Mouse (Mus musculus) midbrain, embryonic 16.5 days (tissue): ENCODE results near the gene Zbtb7a. TPM values are rescaled to one million over a fixed set of nuclear protein-coding genes. Genes with fewer than 3 reads are reported as not detected.

Experiments
- ATAC-seq: fragments of 200-750 bp; cut with Nextera tagmentation; 2 replicates; pipeline ENCODE4 v1.8.0; 2017; ENCODE audit warnings: moderate TSS enrichment
- H3K27ac ChIP-seq: fragments of 300-500 bp; sonication (generic); 2 replicates; pipeline ENCODE4 v1.5.1; 2014; ENCODE audit warnings: mild to moderate bottlenecking, low read length, mixed read lengths
- H3K27me3 ChIP-seq: fragments of 300-500 bp; sonication (generic); 2 replicates; pipeline ENCODE4 v1.6.1; 2014; ENCODE audit warnings: low read depth, low read length, mixed read lengths; ENCODE audit not compliant: control insufficient read depth, insufficient read depth
- H3K36me3 ChIP-seq: fragments of 300-500 bp; sonication (generic); 2 replicates; pipeline ENCODE4 v1.6.1; 2014; ENCODE audit warnings: mild to moderate bottlenecking, low read length, moderate library complexity, mixed read lengths; ENCODE audit not compliant: control insufficient read depth, insufficient read depth
- H3K4me1 ChIP-seq: fragments of 300-500 bp; sonication (generic); 2 replicates; pipeline ENCODE4 v1.6.1; 2014; ENCODE audit warnings: mild to moderate bottlenecking, low read length, mixed read lengths; ENCODE audit not compliant: control insufficient read depth, insufficient read depth
- H3K4me2 ChIP-seq: fragments of 300-500 bp; sonication (generic); 2 replicates; pipeline ENCODE4 v1.6.1; 2014; ENCODE audit warnings: mild to moderate bottlenecking, low read length, mixed read lengths
- H3K4me3 ChIP-seq: fragments of 300-500 bp; sonication (generic); 2 replicates; pipeline ENCODE4 v1.5.1; 2014; ENCODE audit warnings: low read depth, mild to moderate bottlenecking, low read length, moderate library complexity, mixed read lengths
- H3K9ac ChIP-seq: fragments of 300-500 bp; sonication (generic); 2 replicates; pipeline ENCODE4 v1.6.1; 2014; ENCODE audit warnings: low read depth, low read length, mixed read lengths
- H3K9me3 ChIP-seq: fragments of 300-500 bp; sonication (generic); replicated peaks from 2 replicates; pipeline ENCODE4 v1.6.1; 2014; ENCODE audit warnings: mild to moderate bottlenecking, low read length, mixed read lengths; ENCODE audit not compliant: control insufficient read depth, poor library complexity, severe bottlenecking
- WGBS: fragments of 180-500 bp; shearing (Covaris S2); extraction: QIAGEN DNeasy Blood & Tissue Kit; methylation state at CpG from one replicate; pipeline ENCODE4 v1.1.7; 2014; 5-methylcytosine and 5-hydroxymethylcytosine counted together
- polyA plus RNA-seq: library from polyadenylated mRNA; unstranded; fragments of >200 nt; fragmentation: Nextera tagmentation; extraction: Ambion mirVana; gene quantifications from 2 replicates; pipeline ENCODE4 v1.2.1, GENCODE M21; 2015

Gene Zbtb7a
- polyA plus RNA-seq, 1 experiment from 2014 or later, result 12.6 TPM

DNA sequence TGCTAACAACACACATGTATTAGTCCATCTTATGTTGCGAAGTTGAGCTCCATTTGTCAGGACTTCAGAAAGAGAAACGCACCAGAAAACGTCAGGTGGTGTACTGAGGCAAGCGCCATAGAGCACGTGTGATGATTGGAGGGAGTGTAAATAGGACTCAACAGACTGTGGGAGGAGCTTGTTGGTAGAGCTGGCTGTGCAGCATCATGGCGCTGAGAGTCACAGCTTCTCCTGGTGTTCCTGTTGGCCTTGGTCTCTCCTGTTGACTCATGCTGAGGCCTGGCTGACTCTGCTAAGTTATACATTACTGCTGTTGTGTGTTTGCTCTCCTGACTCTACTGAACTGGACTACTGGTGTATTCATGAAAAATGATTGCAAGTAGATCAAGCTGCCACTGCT is 22.1 kb upstream of the Zbtb7a start:
- Histone ChIP-seq H3K4me3 (no peak overlapping the region), H3K4me1 (no peaks in the 10 kb centered on the region), H3K9me3 (no peaks in the 10 kb centered on the region), H3K4me2 (no peak overlapping the region), H3K9ac (no peak overlapping the region), H3K27ac (no peak overlapping the region), H3K36me3 (peaks cover 41% of the 10 kb centered on the region), H3K27me3 (no peaks in the 10 kb centered on the region)
- no peak for ATAC-seq
- 96% methylated on average over 6 of the region's 6 CpGs for WGBS

DNA sequence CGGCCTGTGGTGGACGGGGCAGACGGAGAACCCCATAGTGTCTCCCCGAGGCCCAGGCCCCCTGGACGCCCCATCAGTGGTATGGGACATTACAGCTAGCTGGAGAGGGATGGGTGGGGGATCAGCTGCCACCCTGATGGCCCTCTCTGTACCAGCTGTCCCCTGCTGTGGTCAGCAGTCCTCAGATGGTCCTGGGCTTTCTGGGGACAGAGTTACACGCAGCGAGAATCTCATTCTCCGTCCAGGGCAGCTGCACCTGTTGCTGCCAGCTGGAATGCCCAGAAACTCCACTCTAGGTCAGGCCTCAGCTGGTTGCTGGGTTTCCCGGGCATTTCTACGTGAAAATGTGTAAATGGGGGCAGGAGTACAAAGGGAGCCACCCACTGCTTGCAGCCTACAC is 15.4 kb upstream of the Zbtb7a start:
- H3K27ac ChIP-seq, result no peak overlapping the region
- peaks cover 60% of the 10 kb centered on the region for H3K36me3 ChIP-seq

DNA sequence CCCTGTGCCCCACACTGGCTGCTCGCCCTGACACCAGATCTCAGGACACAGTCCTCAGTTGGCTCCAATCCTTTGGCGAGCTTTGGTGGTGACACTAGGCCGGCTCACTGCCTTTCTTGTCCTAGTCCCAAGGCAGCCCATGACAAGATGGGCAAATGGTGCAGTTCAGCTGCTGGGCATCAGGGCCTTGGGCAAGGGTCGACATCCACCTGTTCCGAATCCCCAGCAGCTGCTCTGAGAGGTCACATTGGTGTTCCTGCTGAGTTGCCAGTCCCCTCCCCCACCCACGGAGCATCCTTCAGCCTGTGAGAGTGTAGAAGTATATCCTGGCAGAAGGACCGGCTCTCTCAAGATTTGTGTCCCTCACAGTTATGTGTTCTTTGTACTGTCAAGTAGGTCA is 14.4 kb upstream of the Zbtb7a start:
- Histone ChIP-seq H3K4me2 (no peak overlapping the region), H3K9ac (no peak overlapping the region), H3K4me3 (no peak overlapping the region), H3K36me3 (peaks cover 60% of the 10 kb centered on the region), H3K9me3 (no peaks in the 10 kb centered on the region), H3K27me3 (no peaks in the 10 kb centered on the region), H3K4me1 (no peaks in the 10 kb centered on the region), H3K27ac (no peak overlapping the region)
- 90% methylated on average over 7 of the region's 7 CpGs for WGBS
- ATAC-seq, result no peak

More for the DNA sequence above, 15.4 kb upstream of the Zbtb7a start:
- Histone ChIP-seq H3K9me3 (no peaks in the 10 kb centered on the region), H3K4me2 (no peak overlapping the region), H3K9ac (no peak overlapping the region), H3K27me3 (no peaks in the 10 kb centered on the region), H3K4me1 (no peaks in the 10 kb centered on the region), H3K4me3 (no peak overlapping the region)
- ATAC-seq, result no peak
- 94% methylated on average over 10 of the region's 10 CpGs for WGBS

DNA sequence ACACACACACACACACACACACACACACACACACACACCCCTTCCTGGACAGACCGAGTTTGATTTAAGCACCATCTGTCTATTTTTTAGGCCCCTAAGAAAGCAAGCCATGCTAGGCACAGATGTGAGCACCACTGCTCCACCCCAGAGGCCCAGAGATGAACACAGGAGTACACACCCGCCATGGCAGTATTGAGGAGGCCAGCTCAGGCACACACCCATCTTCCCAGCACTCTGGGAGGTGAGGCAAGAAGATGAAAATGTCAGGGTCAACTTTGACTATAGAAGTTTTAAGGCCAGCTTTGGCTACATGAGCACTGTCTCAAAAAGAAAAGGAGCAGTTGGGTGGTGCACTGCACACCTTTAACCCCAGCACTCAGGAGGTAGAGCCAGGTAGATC is 12.1 kb upstream of the Zbtb7a start:
- Histone ChIP-seq H3K9ac (no peak overlapping the region), H3K4me3 (no peak overlapping the region), H3K27ac (no peak overlapping the region), H3K4me2 (no peak overlapping the region), H3K36me3 (peaks cover 52% of the 10 kb centered on the region), H3K4me1 (no peaks in the 10 kb centered on the region), H3K9me3 (no peaks in the 10 kb centered on the region), H3K27me3 (no peaks in the 10 kb centered on the region)
- WGBS, result 81% methylated on average over 2 of the region's 2 CpGs
- ATAC-seq, result no peak

DNA sequence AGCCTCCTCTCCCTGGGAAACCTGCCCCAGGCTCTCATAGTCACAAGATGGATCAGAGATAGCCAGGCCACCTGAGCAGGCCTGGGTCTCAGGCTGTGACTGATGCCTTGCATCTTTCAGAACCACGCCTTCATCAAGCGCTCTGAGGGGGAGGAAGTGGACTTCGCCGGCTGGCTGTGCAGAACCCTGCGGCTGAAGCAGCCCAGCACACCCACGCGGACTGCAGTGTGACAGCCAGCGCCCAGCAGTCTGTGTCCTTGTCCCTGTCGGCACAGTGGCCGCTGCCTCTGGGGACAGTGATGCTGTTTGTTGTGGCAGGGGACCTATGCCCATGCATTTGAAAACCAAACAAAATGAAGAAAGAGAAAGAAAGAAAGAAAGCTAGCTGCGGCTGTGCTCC is 11.5 kb upstream of the Zbtb7a start:
- no peak for ATAC-seq
- H3K4me3 ChIP-seq, result no peak overlapping the region
- no peak overlapping the region for H3K4me2 ChIP-seq
- no peaks in the 10 kb centered on the region for H3K4me1 ChIP-seq
- H3K27me3 ChIP-seq, result peaks cover 2% of the 10 kb centered on the region
- no peaks in the 10 kb centered on the region for H3K9me3 ChIP-seq
- 80% methylated on average over 11 of the region's 11 CpGs for whole genome bisulfite sequencing
- no peak overlapping the region for H3K27ac ChIP-seq
- no peak overlapping the region for H3K9ac ChIP-seq
- peaks cover 52% of the 10 kb centered on the region for H3K36me3 ChIP-seq

DNA sequence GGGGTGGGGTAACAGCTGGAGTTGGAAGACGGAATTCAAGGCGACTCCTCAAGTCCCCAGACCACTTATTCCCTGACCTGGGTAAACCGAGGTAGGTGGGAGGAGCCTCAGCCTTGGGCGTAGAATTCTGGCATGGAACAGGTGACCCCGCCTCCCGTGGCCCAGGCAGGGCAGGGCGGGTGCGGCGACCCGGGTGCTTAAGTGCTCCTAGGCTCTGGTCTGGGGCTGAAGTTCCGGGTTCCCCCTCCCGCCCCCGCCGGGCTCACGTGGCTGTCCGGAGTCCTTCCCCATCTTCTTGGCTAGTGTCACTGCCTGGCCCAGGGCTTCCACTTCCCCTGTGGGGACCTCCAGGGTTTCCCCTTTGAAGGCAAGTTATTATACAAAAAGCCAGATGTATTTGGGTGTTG is 836 bp upstream of the Zbtb7a start:
- no peaks in the 10 kb centered on the region for H3K36me3 ChIP-seq
- H3K9ac ChIP-seq, result no peak overlapping the region
- H3K4me3 ChIP-seq, result no peak overlapping the region
- H3K4me1 ChIP-seq, result peaks cover 26% of the 10 kb centered on the region
- H3K27me3 ChIP-seq, result peaks cover 28% of the 10 kb centered on the region
- H3K9me3 ChIP-seq, result no peaks in the 10 kb centered on the region
- no peak overlapping the region for H3K27ac ChIP-seq
- WGBS, result 6% methylated on average over 16 of the region's 16 CpGs
- no peak overlapping the region for H3K4me2 ChIP-seq
- no peak for ATAC-seq

DNA sequence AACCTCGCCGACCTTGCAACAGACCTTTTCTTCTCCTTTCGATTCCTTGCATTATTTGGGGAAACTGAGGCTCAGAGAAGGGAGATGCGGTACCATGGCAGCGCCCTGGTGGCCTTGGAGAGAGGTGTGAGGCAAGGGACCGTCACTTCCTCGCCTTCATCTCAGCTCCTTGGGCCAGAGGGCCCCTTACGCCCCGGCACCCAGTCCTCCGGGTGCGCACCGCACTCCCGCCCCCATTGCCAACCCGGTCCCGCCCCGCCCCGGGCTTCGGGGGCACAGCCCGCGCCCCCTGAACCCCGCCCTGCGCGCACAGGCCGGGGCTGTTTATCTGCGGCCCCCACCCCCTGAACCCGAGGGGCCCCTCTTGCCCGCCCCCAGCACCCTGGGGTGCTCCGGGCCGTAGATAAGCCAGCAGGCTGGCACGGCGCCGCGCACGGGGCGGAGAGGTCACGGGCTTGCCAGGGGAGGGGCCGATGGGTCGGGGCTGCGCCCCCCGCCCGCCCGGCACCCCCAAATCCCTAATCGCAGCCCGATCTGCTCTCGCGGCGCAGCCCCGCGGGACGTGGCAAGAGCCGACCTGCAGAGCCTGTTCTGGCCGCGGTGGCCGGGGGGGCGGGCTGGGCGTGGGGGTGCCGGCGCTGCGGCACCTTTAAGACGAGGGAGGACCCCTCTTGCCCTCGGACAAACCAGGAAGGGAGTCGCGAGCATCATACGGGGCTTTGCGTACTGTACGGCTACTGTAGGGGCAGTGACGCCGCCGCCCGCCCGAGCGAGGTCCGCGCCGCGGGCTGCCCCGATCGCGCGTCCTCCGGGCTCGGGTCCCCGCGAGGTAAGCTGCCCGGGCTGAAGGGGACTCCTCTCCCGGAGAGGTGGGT is 1.0 kb downstream of the Zbtb7a start:
- peak overlapping the region; percentile 92 for H3K9ac ChIP-seq
- under 1% methylated on average over 71 of the region's 86 CpGs for WGBS
- H3K36me3 ChIP-seq, result no peaks in the 10 kb centered on the region
- H3K4me2 ChIP-seq, result peak overlapping the region; percentile 96
- no peaks in the 10 kb centered on the region for H3K9me3 ChIP-seq
- ATAC-seq, result peak; percentile 26
- peak overlapping the region; percentile 94 for H3K27ac ChIP-seq
- peaks cover 34% of the 10 kb centered on the region for H3K4me1 ChIP-seq
- H3K27me3 ChIP-seq, result peaks cover 25% of the 10 kb centered on the region
- peak overlapping the region; percentile 90 for H3K4me3 ChIP-seq

DNA sequence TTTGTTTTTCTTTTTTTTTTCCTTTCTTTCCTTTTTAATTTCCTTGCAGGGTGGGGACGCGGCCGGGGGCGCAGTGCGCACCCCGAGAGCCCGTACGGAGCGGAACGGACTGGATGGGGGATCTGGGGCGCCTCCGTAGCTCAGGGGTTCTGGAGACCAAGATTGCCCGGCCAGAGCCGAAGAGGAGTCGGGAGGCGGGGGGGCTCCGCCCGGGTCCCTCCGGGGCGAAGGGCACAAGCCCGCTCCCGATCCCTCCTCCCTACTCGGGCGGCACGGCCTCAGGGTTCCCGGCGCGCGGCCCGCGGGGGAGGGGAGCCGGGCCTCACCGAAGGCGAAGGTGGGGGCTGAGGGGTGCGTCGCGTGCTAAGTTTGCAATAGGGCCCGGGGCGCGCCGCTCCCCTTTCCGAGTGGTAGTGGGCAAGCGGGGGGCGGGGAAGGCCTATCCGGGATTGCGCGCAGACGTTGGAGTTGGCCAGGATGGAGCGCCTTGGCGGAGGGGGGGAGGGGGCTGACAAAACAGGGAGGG is 1.7 kb downstream of the Zbtb7a start:
- ATAC-seq, result peak; percentile 47

More for the DNA sequence above, 1.7 kb downstream of the Zbtb7a start:
- Histone ChIP-seq H3K27ac (peak overlapping the region; percentile 94), H3K4me1 (peaks cover 36% of the 10 kb centered on the region), H3K9me3 (no peaks in the 10 kb centered on the region), H3K36me3 (no peaks in the 10 kb centered on the region), H3K4me2 (peak overlapping the region; percentile 96), H3K4me3 (peak overlapping the region; percentile 90), H3K27me3 (peaks cover 25% of the 10 kb centered on the region), H3K9ac (peak overlapping the region; percentile 92)
- under 1% methylated on average over 36 of the region's 50 CpGs for WGBS
